Mouse (Mus musculus): ENCODE data around the gene Fosl2. TPM values are rescaled to one million over a fixed set of nuclear protein-coding genes. Genes with fewer than 3 reads are reported as not detected.

Gene Fosl2
- polyA plus RNA-seq, 2 experiments from 2014 or later, result 0.66 to 1.2 TPM

GRCm38 (mm10) chr5:32182885-32183629, 47.5 kb downstream of the Fosl2 start:
- no peak for ATAC-seq

- ATAC-seq, result no peak
Measured at GRCm38 (mm10) chr5:32187717-32188116, 52.1 kb downstream of the Fosl2 start.

GRCm38 (mm10) chr5:32191259-32191658, 55.7 kb downstream of the Fosl2 start:
- ATAC-seq, result no peak

GRCm38 (mm10) chr5:32192016-32192845, 56.6 kb downstream of the Fosl2 start:
- no peak for ATAC-seq

GRCm38 (mm10) chr5:32194236-32194635, 58.6 kb downstream of the Fosl2 start:
- no peak for ATAC-seq

- ATAC-seq, result no peak
Measured at GRCm38 (mm10) chr5:32195857-32196609, 60.4 kb downstream of the Fosl2 start.

- ATAC-seq, result peak; percentile 69
Measured at GRCm38 (mm10) chr5:32197698-32198097, 62.1 kb downstream of the Fosl2 start.

- no peak for ATAC-seq
Measured at GRCm38 (mm10) chr5:32199136-32199535, 63.5 kb downstream of the Fosl2 start.

- ATAC-seq, result no peak
Measured at GRCm38 (mm10) chr5:32199594-32199993, 64.0 kb downstream of the Fosl2 start.

GRCm38 (mm10) chr5:32204653-32205052, 69.1 kb downstream of the Fosl2 start:
- no peak for ATAC-seq

- no peak for ATAC-seq
Measured at GRCm38 (mm10) chr5:32206726-32207125, 71.1 kb downstream of the Fosl2 start.

Other genes starting within 250 kb of the Fosl2 start
- gene Plb1, start 96.9 kb downstream of the Fosl2 start, polyA plus RNA-seq (2017; shearing (Covaris generic)), result not detected

All from activated CD4-positive, CD25-positive, alpha-beta regulatory T cell, adult 4 months (primary cell).